Mouse (Mus musculus): Measurements from ENCODE around the gene Foxj2.

GRCm38 (mm10) chr6:122825923-122826742 is 6.4 kb downstream of the Foxj2 start:
- TF ChIP-seq CTCF (IDR thresholded peaks at IDR 0.05; ENCODE audit: low read depth) = no peak
- no peak for TF ChIP-seq EP300 (IDR thresholded peaks at IDR 0.05; ENCODE audit: low read depth)
